ENCODE assay signal across 22 mouse cellular contexts in the genomic region with DNA sequence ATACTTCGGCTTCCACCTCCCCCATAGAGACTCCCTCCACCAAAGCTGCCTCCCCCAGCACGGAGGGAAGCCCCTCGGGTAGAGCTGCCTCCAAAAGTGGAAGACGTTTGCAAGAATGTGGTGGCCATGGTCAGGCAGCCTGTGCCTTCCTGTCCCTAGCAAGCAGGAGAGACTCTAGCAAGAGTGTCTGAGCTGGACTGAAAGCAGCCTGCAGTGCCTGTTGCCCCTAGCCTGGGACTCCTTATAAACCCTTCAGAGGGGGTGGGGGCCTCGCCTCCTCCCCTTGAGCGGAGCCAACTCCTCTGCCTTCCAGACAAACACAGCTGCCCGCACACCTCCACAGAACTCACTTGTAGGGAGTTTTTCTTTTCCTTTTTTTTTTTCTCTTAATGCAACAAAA. TPM values are rescaled to one million over a fixed set of nuclear protein-coding genes. Genes with fewer than 3 reads are reported as not detected.
DNase-seq lines count a peak whose midpoint lies in the region; ATAC-seq and TF ChIP-seq lines count a peak whose summit lies in the region.
"Had no signal": no experiment of that assay in that cellular context is flagged by ENCODE, and none has a peak within 500 bp of the region (broad histone marks: within the 10 kb centered on the region; RNA-seq: fewer than 3 reads in every experiment).

A gene (minus strand): TSS at position 198 of the 400 bp plus-strand sequence.

- intact Hi-C loops in heart, postnatal 36 days (cut with DNase I) = no loop called here

- H3K36me3 ChIP-seq in heart, embryonic 16.5 days (ENCODE audit: control insufficient read depth, insufficient read depth) = no peaks in the 10 kb centered on the region
- no peaks in the 10 kb centered on the region for H3K36me3 ChIP-seq in lung, postnatal 0 days (ENCODE audit: insufficient read depth, low read length)
- no peaks in the 10 kb centered on the region for H3K36me3 ChIP-seq in embryonic facial prominence, embryonic 14.5 days (ENCODE audit: control insufficient read depth, insufficient read depth, low read length)
- no peaks in the 10 kb centered on the region for H3K36me3 ChIP-seq in stomach, embryonic 15.5 days
- H3K36me3 ChIP-seq: heart, embryonic 10.5 days; neural tube, embryonic 13.5 days had no signal

- TF ChIP-seq CTCF in lung, postnatal 0 days (IDR thresholded peaks at IDR 0.05) = no peak

- 50% methylated on average over 7 of the region's 7 CpGs for WGBS in heart, embryonic 16.5 days
- WGBS in lung, postnatal 0 days = 49% methylated on average over 7 of the region's 7 CpGs
- 56% methylated on average over 7 of the region's 7 CpGs for WGBS in embryonic facial prominence, embryonic 14.5 days
- 37% methylated on average over 7 of the region's 7 CpGs for WGBS in stomach, embryonic 15.5 days

- TF ChIP-seq EP300 in lung, postnatal 0 days (IDR thresholded peaks at IDR 0.05) = no peak

- no peak within 1 kb of the TSS for H3K4me3 ChIP-seq in heart, embryonic 16.5 days (ENCODE audit: low read length)
- H3K4me3 ChIP-seq in lung, postnatal 0 days (ENCODE audit: low read depth, low read length) = no peak within 1 kb of the TSS
- H3K4me3 ChIP-seq in embryonic facial prominence, embryonic 14.5 days (ENCODE audit: low read depth, low read length) = peak within 1 kb of the TSS; percentile 25
- H3K4me3 ChIP-seq in stomach, embryonic 15.5 days (replicated peaks) = peak within 1 kb of the TSS; percentile 20
- H3K4me3 ChIP-seq: heart, embryonic 10.5 days; neural tube, embryonic 13.5 days had no signal

- H3K4me1 ChIP-seq in heart, embryonic 16.5 days (ENCODE audit: control insufficient read depth, insufficient read depth, low read length) = no peaks in the 10 kb centered on the region
- no peaks in the 10 kb centered on the region for H3K4me1 ChIP-seq in lung, postnatal 0 days (ENCODE audit: insufficient read depth, low read depth, low read length)
- H3K4me1 ChIP-seq in embryonic facial prominence, embryonic 14.5 days (ENCODE audit: control insufficient read depth, insufficient read depth, low read length) = no peaks in the 10 kb centered on the region; the same call in 1 of the 2 replicates
- 0 out of 2 replicates have a peak, but pooled peaks cover 4% of the 10 kb centered on the region for H3K4me1 ChIP-seq in stomach, embryonic 15.5 days

- no peaks in the 10 kb centered on the region for H3K9me3 ChIP-seq in heart, embryonic 16.5 days (replicated peaks; ENCODE audit: control insufficient read depth, low read length)
- no peaks in the 10 kb centered on the region for H3K9me3 ChIP-seq in lung, postnatal 0 days (ENCODE audit: low read length)
- H3K9me3 ChIP-seq in embryonic facial prominence, embryonic 14.5 days (ENCODE audit: control insufficient read depth, low read length) = no peaks in the 10 kb centered on the region
- H3K9me3 ChIP-seq in stomach, embryonic 15.5 days = no peaks in the 10 kb centered on the region
- H3K9me3 ChIP-seq: heart, embryonic 10.5 days; neural tube, embryonic 13.5 days had no signal

- no peak for ATAC-seq in heart, embryonic 16.5 days (replicated peaks; ENCODE audit: extremely low read depth, insufficient read depth, low FRiP score)
- no peak for ATAC-seq in lung, postnatal 0 days
- ATAC-seq in embryonic facial prominence, embryonic 14.5 days (ENCODE audit: low read depth) = no peak
- no peak for ATAC-seq in stomach, embryonic 15.5 days (ENCODE audit: insufficient read depth, low FRiP score, low read depth)
- ATAC-seq: hindbrain, postnatal 0 days had no signal

- H3K9ac ChIP-seq in heart, embryonic 16.5 days (ENCODE audit: low read length) = no peak within 1 kb of the TSS
- no peak within 1 kb of the TSS for H3K9ac ChIP-seq in lung, postnatal 0 days (replicated peaks; ENCODE audit: low read depth)
- peak within 1 kb of the TSS; percentile 22; the same call in 1 of the 2 replicates for H3K9ac ChIP-seq in embryonic facial prominence, embryonic 14.5 days (ENCODE audit: low read depth, low read length)
- H3K9ac ChIP-seq in stomach, embryonic 15.5 days = no peak within 1 kb of the TSS
- H3K9ac ChIP-seq: lung, embryonic 14.5 days; neural tube, embryonic 13.5 days had no signal

- H3K27me3 ChIP-seq in heart, embryonic 16.5 days (ENCODE audit: control insufficient read depth, insufficient read depth, low read length) = no peaks in the 10 kb centered on the region; the same call in 1 of the 2 replicates
- no peaks in the 10 kb centered on the region for H3K27me3 ChIP-seq in lung, postnatal 0 days (replicated peaks; ENCODE audit: insufficient read depth, low read length)
- no peaks in the 10 kb centered on the region for H3K27me3 ChIP-seq in embryonic facial prominence, embryonic 14.5 days (replicated peaks; ENCODE audit: control insufficient read depth, insufficient read depth, low read length)
- no peaks in the 10 kb centered on the region for H3K27me3 ChIP-seq in stomach, embryonic 15.5 days (replicated peaks)
- H3K27me3 ChIP-seq: neural tube, embryonic 13.5 days had no signal

- no peak for DNase-seq in heart, postnatal 36 days
- DNase-seq in lung, postnatal 0 days (ENCODE audit: low spot score) = no peak
- DNase-seq in lung, postnatal 4 days = no peak
- DNase-seq in embryonic facial prominence, embryonic 14.5 days (ENCODE audit: low spot score) = peak; percentile 33
- no peak for DNase-seq in embryo, embryonic 10 days (ENCODE audit: low spot score)
- DNase-seq: adrenal gland, adult 8-10 months; cerebellum, adult 11-12 months; cerebellum, postnatal 36 days; gastrocnemius, postnatal 25 days; kidney, adult 18-20 months; kidney, postnatal 36 days; layer of hippocampus, adult 9-11 months; lung, embryonic 14.5 days; thymus, adult 18-20 months had no signal

- no peak within 1 kb of the TSS for H3K27ac ChIP-seq in heart, embryonic 16.5 days (ENCODE audit: low read length)
- H3K27ac ChIP-seq in lung, postnatal 0 days (ENCODE audit: low read length) = no peak within 1 kb of the TSS
- H3K27ac ChIP-seq in embryonic facial prominence, embryonic 14.5 days (replicated peaks; ENCODE audit: low read depth, low read length) = no peak within 1 kb of the TSS
- peak within 1 kb of the TSS; percentile 64; the same call in 1 of the 2 replicates for H3K27ac ChIP-seq in stomach, embryonic 15.5 days
- H3K27ac ChIP-seq: heart, embryonic 10.5 days; hindbrain, postnatal 0 days; neural tube, embryonic 13.5 days had no signal

- no peak within 1 kb of the TSS for H3K4me2 ChIP-seq in heart, embryonic 16.5 days (ENCODE audit: low read depth, low read length)
- no peak within 1 kb of the TSS for H3K4me2 ChIP-seq in lung, postnatal 0 days (replicated peaks; ENCODE audit: low read depth, low read length)
- H3K4me2 ChIP-seq in embryonic facial prominence, embryonic 14.5 days (ENCODE audit: low read depth, low read length) = peak within 1 kb of the TSS; percentile 8
- no peak within 1 kb of the TSS for H3K4me2 ChIP-seq in stomach, embryonic 15.5 days
- H3K4me2 ChIP-seq: lung, embryonic 14.5 days; neural tube, embryonic 13.5 days had no signal

RNA-seq across cellular contexts. Expression of the gene that starts here (rescaled TPM):
- 12.4 and 18.4 TPM in 2 replicates for polyA plus RNA-seq in heart, embryonic 16.5 days (2015; fragmentation: Nextera tagmentation; extraction: Ambion mirVana)
- not detected for total RNA-seq in heart, postnatal 36 days (2021)
- 28.1 and 58.8 TPM in 2 replicates for polyA plus RNA-seq in lung, postnatal 0 days (2015; fragmentation: Nextera tagmentation; extraction: Ambion mirVana)
- 156 and 236 TPM in 2 replicates for polyA plus RNA-seq in embryonic facial prominence, embryonic 14.5 days (2014; fragmentation: Nextera tagmentation; extraction: Ambion mirVana)
- polyA plus RNA-seq in stomach, embryonic 15.5 days (2015; fragmentation: Nextera tagmentation; extraction: Ambion mirVana) = 698 and 1,006 TPM in 2 replicates
- total RNA-seq: adrenal gland, adult 8-10 months; gastrocnemius, postnatal 25 days; heart, postnatal 25 days; liver, adult 2 months; megakaryocyte-erythroid progenitor cell, adult 5-6 weeks had no signal
- polyA plus RNA-seq: liver, adult 2 months had no signal

Comparison
In these comparisons a context has a peak if more than half of its experiments do, and no peak if none do; other contexts are left out.
1. H3K4me3 ChIP-seq: peak in embryonic facial prominence, embryonic 14.5 days (single experiment) and stomach, embryonic 15.5 days (single experiment); none in heart, embryonic 16.5 days (single experiment) and lung, postnatal 0 days (single experiment).